Mouse (Mus musculus) 3T3-L1 (cell line): ENCODE measurements at regions not wholly inside any gene's neighbourhood (a gene's known extent, or its start where the extent isn't known, plus 50 kb on each side); places are given as distances from the start of the nearest gene placed in this dataset.
A peak's percentile ranks its signal among the peaks of the same experiment; 100 is the strongest.

ENCODE experiments used
- DNase-seq: peaks from one replicate; pipeline ENCODE4 v3.0.0-alpha.2; 2015; ENCODE audit warnings: low read depth, low spot score

DNA sequence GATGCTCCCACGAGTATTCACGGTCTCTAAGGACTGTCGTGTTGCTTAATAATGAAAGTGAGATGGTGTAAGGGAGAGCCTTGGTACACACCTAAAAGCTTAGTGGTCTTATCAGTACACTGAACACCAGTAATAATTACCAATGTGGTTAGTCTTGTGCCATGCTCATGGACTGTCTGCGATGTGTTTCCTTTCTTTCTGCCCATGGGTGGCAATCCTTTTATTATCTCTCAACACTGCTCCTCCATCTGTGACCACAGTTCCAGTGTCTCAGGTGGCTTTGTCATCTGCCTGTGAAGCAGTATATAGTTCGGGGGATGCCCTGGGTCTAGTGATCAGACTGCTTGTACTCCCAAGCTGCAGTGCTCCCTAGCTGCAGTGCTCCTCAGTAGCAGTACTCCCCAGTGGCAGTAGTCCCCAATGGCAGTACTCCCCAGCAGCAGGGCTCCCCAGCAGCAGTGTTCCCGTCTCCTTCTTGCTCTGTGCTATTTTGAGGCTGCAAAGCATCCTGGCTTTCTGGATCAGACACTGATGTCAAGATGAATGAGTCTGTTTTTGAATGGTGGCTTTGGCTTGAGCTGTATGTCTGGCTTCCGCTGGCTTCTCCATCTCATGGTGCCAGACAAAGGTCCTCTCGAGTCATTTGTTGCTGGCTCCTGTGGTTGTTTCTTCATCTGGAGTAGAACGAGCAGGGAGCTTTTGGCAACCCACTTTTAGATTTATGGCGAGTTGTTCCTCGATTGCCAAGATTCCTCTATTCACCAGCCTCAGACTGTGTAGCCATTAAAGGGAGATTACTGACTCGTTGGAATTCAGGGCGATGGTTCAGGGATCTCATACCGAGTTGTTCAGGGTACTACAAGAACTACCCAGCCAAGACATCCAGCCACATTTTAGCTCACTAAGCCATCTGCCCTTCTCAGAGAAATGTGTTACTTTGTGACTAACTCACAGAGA, 88.4 kb upstream of the Plxnc1 start:
- DNase-seq, result no peak

GRCm38 (mm10) chr10:95031371-95031770, 86.7 kb upstream of the Plxnc1 start:
- no peak for DNase-seq

GRCm38 (mm10) chr10:95030801-95031200, 86.2 kb upstream of the Plxnc1 start:
- DNase-seq, result no peak

GRCm38 (mm10) chr10:95029554-95029953, 84.9 kb upstream of the Plxnc1 start:
- DNase-seq, result no peak

DNA sequence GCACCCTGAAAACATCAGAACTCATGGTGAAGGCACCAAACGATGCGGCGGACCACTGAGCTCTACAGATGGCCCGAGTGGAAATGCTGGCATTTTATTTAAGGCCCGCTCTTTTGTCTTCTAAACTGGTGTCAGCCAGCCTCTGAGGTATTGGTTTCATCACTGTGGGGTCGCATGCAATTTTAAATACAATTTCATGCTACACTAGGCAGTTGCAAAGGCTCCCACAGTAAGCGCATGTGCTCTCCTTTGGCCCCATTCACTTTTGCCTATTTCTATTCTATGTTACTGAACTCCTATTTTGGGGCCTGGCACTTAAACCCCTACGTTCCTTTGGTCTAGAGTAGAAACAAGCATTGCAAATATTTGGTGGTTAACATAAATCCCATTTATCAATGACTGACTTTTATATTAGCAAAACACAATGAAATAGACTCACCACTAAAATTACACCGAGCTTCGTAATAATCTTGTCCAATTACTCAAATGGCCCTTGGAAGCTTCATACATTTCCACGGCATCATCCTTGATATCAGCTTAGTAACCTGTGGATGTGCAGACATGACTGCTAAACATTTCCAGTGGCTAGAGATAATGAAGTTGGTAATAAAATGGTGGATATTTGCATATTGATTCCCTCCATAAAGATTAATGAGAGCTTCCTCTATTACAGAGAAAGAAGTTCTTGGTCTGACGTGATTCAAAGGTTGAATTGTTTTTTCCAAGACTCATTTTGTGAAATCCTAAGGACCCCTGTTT, 81.1 kb upstream of the Plxnc1 start:
- no peak for DNase-seq

- no peak for DNase-seq
Observed at GRCm38 (mm10) chr10:95021209-95021608, 76.6 kb upstream of the Plxnc1 start.

- DNase-seq, result no peak
Observed at GRCm38 (mm10) chr10:95016896-95017295, 72.3 kb upstream of the Plxnc1 start.

DNA sequence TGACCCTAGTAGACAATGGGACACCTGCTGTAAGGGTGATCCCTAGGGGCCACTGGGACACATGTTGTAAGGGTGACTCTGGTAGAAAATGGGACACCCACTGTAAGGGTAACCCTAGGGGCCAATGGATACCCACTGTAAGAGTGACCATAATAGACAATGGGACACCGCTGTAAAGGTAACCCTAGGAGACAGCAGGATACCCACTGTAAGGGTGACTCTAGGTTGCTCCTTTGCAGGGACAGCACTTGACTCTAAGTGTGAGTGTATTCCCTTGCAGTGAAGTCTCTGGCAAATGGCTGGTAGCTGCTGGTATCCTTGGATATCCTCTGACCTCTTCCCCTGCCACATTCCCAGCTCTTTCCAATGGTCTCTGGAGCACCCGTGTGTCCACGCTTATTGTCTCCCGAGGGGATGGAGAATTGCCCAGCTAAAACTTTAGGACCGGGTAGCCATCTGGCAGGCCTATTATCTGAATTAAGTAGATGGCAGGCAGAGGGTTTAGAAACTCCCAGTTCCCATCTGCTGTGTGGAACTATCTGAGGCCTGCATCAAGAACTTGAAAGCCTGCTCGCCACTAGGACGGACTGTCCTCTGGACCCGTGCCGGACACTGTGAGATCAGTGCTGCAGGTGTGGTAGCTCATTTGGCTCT, 70.8 kb upstream of the Plxnc1 start:
- no peak for DNase-seq

- peak; percentile 26 for DNase-seq
Observed at GRCm38 (mm10) chr10:95013946-95014345, 69.3 kb upstream of the Plxnc1 start.

DNA sequence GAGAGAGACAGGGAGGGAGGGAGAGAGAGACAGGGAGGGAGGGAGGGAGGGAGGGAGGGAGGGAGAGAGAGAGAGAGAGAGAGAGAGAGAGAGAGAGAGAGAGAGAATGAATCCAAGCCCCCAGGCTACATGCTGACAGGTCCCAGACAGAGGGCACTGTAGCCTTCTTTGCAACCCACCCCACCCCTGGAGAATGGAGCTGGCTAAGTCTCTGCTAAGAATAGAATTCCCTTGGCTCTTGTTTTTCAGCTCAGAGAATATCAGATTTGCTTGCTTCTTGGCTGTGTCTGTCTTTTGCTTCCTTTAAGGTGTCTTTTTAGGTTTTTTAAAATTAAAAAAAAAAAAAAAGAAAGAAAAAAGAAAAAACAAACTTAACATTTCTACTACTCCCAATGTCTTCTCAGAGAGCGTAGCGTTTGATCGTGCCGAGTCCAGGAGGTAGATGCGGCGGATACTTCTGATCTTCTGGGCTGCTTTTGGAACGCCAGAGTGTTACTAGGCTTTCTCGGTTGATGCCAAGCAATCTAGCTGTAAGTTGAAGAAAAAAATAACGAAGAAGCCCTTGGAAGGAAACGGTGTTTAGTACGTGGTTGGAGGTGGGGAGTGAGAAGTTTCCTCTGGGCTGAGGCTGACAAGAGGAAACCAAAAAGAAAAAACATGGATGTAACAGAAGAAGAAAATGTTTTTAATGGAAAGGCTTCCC, 68.7 kb upstream of the Plxnc1 start:
- DNase-seq, result no peak

DNA sequence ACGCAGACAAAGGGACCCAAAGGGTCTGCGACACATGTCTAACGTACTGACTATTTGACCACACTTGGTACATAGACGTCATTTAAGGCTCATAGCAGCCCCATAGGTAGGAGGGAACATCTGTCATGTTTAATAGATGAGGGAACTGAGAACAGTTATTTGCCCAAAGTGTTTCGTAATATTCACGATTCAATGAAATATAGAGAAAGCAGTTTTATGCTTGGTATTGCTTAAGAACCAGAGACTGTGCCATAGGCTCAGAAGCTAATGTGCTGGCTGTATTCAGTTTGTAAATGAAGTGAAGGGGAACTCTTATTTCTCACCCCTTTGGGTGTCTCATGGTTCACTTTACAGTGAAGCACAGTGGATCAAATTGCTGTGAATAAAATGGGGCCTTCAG, 65.7 kb upstream of the Plxnc1 start:
- no peak for DNase-seq

GRCm38 (mm10) chr10:95009081-95009480, 64.4 kb upstream of the Plxnc1 start:
- DNase-seq, result no peak

DNA sequence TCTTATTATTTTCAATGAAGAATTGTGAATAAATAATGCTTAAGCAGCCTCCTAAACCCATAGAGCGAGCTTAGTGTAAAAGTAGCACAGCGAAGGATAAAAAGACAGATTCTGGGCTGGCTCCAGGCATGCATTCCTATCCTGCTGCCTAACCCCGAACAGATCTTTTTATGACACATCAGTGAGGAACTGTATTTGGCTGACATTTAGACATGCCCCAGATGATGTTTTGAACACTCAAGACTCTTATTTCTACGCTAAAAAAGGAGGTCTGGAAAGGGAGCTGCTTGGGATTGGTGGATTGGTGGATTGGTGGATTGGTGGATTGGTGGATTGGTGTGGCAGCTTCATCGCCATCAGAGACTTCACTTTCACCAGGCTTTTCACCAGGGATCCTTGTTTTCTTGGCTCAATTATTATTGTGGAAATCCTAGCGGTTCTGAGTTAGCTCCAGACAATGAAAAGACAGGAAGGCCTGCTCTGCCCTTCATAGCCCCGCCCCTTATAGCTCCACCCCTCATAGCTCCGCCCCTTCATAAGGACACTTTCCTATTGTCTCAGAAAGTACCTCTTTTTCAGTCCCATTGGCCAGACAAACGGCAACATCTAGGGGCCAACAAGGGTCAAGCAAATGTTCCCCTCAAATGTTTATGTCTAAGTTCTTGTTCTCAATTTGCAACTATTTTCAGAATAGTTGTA, 59.6 kb upstream of the Plxnc1 start:
- peak; percentile 79 for DNase-seq

GRCm38 (mm10) chr10:95003621-95004020, 59.0 kb upstream of the Plxnc1 start:
- no peak for DNase-seq

DNA sequence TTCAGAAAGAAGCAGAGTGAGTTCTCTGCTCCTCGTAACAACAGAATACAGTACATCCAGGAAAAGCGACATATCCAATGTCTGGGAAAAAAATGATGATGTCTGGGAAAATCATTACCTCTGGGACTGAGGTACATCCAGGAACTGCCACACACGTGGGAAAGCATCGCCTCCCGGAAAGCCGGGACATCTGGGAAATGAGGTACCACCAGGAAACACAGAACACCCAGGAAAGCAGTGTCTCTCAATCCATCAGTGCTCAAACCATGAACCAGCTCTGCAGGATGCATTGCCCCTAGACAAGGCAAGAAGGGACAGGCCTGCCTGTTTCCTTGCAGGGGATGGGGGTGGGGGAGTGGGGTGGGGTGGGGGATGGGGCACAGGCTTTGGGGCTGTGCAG, 57.0 kb upstream of the Plxnc1 start:
- no peak for DNase-seq

- no peak for DNase-seq
Observed at GRCm38 (mm10) chr10:94999716-95000115, 55.1 kb upstream of the Plxnc1 start.
